Mouse (Mus musculus) gastrocnemius, postnatal 4 days (tissue): ENCODE data around the gene Wdr3. TPM values are rescaled to one million over a fixed set of nuclear protein-coding genes. Genes with fewer than 3 reads are reported as not detected.

Source experiments
- DNase-seq, 2 experiments: peaks; one replicate each; pipeline ENCODE4 v3.0.0; 2021 to 2022; ENCODE audit warnings: low spot score in 2 of 2, mixed read lengths in 2 of 2
- long read RNA-seq, 2 experiments: library from polyadenylated mRNA; stranded (forward); transcript quantifications; one replicate each; pipeline ENCODE4 v2.0.0; 2021
- total RNA-seq, 2 experiments: library from RNA; stranded (reverse); gene quantifications; 2 replicates each; pipeline ENCODE4 v1.2.3; 2021

The Wdr3 gene
- total RNA-seq: 10 to 100 TPM; 12.7 to 17.9 TPM
- long read RNA-seq, experiment 1, transcript Wdr3-201 (27 exons, 3,432 nt): major isoform, 26 of 28 reads
- long read RNA-seq, experiment 1, partial matches to known transcripts: 1 of 28 reads
- long read RNA-seq, experiment 1, other reads (novel, unspliced or antisense): 1 of 28 reads
- long read RNA-seq, experiment 2, transcript Wdr3-201 (27 exons, 3,432 nt): major isoform, 21 of 32 reads
- long read RNA-seq, experiment 2, partial matches to known transcripts: 2 of 32 reads
- long read RNA-seq, experiment 2, other reads (novel, unspliced or antisense): 9 of 32 reads

- peak; percentile 86 to 94 for DNase-seq
Measured at GRCm38 (mm10) chr3:100162315-100163105, at the start of gene Wdr3, which contains the start of gene Gdap2. TSS of gene Wdr3 (minus strand) at chr3:100162407. TSS of gene Gdap2 (plus strand) at chr3:100162381.

GRCm38 (mm10) chr3:100206973-100207372, 44.8 kb upstream of the Wdr3 start:
- DNase-seq: no peak

DNA sequence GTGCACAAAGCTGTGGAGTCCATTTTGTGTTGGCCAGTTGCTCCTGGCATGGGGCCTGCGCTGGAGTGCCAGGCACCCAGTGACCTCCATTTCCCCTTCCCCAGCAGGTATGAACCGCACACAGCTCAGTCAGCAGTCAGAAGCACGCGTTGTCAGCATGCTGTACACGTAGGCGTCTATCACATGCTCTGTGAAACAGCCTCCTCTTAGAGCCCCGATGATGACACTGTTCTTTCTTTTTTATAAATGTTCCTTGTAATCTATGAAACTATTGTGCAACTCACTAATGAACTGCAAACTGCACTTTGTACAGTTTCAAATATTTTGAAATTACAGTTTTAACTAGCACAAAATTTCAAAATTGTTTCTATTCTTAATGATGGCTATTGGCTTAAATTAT, 39.3 kb upstream of the Wdr3 start:
- no peak for DNase-seq

GRCm38 (mm10) chr3:100194210-100194609, 32.0 kb upstream of the Wdr3 start:
- DNase-seq: no peak

GRCm38 (mm10) chr3:100189861-100190260, 27.7 kb upstream of the Wdr3 start:
- DNase-seq: no peak

GRCm38 (mm10) chr3:100189444-100189843, 27.2 kb upstream of the Wdr3 start:
- DNase-seq: peak; percentile 37 to 56

- DNase-seq: no peak
Measured at GRCm38 (mm10) chr3:100180471-100180870, 18.3 kb upstream of the Wdr3 start.

DNA sequence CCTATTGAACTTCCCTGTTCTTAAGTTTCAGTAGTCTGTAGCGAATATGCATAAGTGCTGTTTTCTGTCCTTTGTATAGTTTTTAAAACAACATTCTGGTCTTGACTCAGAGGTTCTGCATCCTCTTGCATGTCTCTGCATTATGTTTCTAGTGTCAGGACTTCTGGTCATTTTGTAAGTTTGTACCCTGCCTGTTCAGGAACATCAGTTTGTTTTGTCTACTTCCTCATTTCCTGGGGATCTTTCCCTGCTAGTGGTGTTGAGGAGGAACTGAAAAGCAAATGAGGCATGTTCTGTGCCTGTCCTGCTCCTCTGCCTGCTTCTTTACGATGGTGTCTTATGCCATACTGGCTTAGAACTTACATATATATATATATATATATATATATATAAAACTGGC, 13.8 kb upstream of the Wdr3 start:
- DNase-seq: no peak

GRCm38 (mm10) chr3:100164991-100165390, 2.8 kb upstream of the Wdr3 start:
- no peak for DNase-seq

- no peak for DNase-seq
Measured at GRCm38 (mm10) chr3:100163556-100163955, 1.3 kb upstream of the Wdr3 start.

DNA sequence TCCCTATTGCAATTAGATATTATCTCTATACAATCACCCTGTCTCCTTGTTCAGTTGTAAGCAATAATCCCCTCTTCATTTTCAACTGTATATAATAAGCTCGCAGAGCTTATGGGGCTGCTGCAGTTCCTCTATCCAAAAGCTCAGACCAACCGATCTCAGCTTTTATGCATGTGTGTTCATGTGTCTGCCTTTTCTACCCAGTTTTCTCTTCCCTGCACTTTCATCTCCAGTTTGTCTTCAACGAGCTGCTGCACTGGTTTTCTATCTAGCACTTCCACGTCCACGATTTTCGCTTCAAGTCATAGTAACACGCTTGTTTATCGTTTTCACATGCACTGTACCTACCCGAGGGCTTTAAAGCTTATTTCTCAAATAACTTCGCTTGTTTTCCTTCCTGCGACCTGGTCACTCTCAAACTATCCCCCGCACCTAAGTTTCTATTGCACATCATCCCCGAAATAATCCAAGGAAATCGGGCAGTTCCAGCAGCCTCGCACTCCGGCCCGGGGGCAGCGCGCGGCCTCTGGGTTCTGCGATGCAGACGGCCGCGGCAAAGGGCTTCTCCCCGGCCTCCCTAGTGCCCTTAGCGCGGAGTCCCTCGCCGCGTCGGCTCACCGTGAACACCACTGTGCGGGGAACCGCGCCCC, 417 bp downstream of the Wdr3 start:
- DNase-seq: no peak

GRCm38 (mm10) chr3:100160682-100161445, 1.3 kb downstream of the Wdr3 start:
- no peak for DNase-seq

- DNase-seq: no peak
Measured at GRCm38 (mm10) chr3:100122445-100122844, 39.8 kb downstream of the Wdr3 start.

GRCm38 (mm10) chr3:100121961-100122360, 40.2 kb downstream of the Wdr3 start:
- no peak for DNase-seq

GRCm38 (mm10) chr3:100118681-100119080, 43.5 kb downstream of the Wdr3 start:
- DNase-seq: no peak

DNA sequence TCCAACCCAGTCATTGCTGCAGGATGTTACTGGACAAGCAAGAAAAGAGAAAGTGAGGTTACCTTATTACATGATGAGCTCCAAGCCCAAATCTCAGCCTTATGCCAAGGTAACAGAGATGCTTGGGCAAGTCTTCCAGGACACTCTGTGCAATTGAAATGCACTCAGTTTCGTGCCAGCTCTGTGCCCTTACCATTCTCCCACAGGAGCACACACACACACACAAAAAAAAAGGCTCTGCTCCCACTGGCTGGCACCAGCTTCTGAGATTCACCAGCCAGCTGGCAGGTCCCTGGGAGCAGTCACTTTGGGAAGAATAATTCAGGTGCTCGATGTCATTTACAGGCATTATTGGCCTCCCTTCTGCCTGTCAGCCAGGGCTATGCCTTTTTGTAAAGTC, 55.5 kb downstream of the Wdr3 start:
- DNase-seq: no peak

GRCm38 (mm10) chr3:100102386-100103092, 59.7 kb downstream of the Wdr3 start:
- no peak for DNase-seq
